Mouse (Mus musculus): ENCODE data around the gene Timd2. TPM values are rescaled to one million over a fixed set of nuclear protein-coding genes. Genes with fewer than 3 reads are reported as not detected.

The Timd2 gene
- polyA plus RNA-seq, 1 experiment from 2014 or later, result not detected

DNA sequence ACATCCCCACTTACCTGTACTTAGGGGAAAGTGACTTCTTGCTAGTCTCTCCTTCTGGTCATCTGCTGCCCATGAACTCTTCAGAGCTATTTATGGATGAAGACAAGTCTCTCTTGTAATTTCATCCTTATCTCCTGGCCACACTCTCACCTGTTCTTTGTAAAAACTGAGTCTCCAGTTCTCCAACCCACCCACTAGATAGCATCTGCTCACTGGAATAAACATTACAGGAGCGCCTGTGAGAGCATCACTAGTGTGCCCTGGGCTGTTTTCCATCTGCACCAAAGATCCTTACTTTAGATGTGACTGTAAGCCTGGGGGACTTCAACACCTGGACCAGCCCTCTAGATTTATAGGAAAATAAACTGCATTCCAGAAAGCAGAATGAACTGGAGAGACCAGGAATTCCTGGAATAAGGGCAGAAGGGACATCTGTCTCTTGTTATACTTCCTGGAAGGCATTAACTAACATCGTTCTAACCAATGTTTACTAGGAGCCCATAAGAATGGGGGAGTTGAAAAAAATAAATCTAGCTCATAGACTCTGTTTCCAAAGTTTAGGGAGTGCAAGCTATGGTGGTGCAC lies 77.6 kb downstream of the Timd2 start, which contains the start of gene Dppa1:
Dppa1 (minus strand) TSS at position 51 of the 585 bp plus-strand sequence.
- H3K36me3 ChIP-seq (ENCODE audit: inconsistent target), result no peaks in the 10 kb centered on the region
- H3K4me3 ChIP-seq (ENCODE audit: inconsistent target), result no peak within 1 kb of the TSS
- no peak within 1 kb of the TSS for H3K27ac ChIP-seq
- 82% methylated on average over 2 of the region's 2 CpGs for WGBS (ENCODE audit: missing documents)
- H3K79me2 ChIP-seq (ENCODE audit: inconsistent target), result no peaks in the 10 kb centered on the region

GRCm38 (mm10) chr11:46620414-46621168 lies 86.3 kb downstream of the Timd2 start:
- Histone ChIP-seq H3K27ac (no peak overlapping the region), H3K4me3 (ENCODE audit: inconsistent target) (no peak overlapping the region), H3K36me3 (ENCODE audit: inconsistent target) (no peaks in the 10 kb centered on the region), H3K79me2 (ENCODE audit: inconsistent target) (no peaks in the 10 kb centered on the region)
- WGBS (ENCODE audit: missing documents), result 46% methylated on average over 7 of the region's 7 CpGs

DNA sequence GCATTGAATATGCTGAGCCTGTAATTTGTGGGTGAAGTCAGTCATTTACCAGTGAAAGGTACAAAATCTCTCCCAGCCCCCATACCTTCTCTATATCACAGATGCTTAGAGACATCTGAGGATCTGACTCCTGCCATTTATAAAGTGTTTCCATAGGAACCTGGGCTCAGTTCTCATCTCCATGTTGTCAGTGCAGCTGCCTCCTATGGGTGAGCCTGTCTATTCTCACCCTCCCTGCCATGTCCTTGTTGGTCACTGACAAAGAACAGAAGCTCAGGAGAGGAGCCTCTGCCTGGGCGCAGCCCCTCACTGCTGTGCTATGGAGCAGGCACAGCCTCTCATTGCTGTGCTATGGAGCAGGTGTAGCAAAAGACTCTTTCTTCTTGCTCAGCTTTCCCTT lies 86.9 kb downstream of the Timd2 start:
- no peak overlapping the region for H3K4me3 ChIP-seq (ENCODE audit: inconsistent target)
- WGBS (ENCODE audit: missing documents), result 92% methylated on average over 1 of the region's 1 CpGs
- H3K36me3 ChIP-seq (ENCODE audit: inconsistent target), result no peaks in the 10 kb centered on the region
- no peak overlapping the region for H3K27ac ChIP-seq
- no peaks in the 10 kb centered on the region for H3K79me2 ChIP-seq (ENCODE audit: inconsistent target)

Other genes with a start within 250 kb of the Timd2 start
- not detected in 3 replicates for gene Gm12169, start 182.8 kb downstream of the Timd2 start, polyA plus RNA-seq (2018)
- not detected in 3 replicates for gene BC053393, start 135.5 kb downstream of the Timd2 start, polyA plus RNA-seq (2018)
- not detected in 3 replicates for gene Dppa1, start 77.8 kb downstream of the Timd2 start, polyA plus RNA-seq (2018)
- gene Havcr1, start 28.0 kb upstream of the Timd2 start, polyA plus RNA-seq (2018), result 0.32 TPM in 1 of 3 replicates, not detected in the others
- gene Timd4, start 103.7 kb upstream of the Timd2 start, polyA plus RNA-seq (2018), result 0.13 to 0.42 TPM (median 0.15 TPM) in 3 replicates

Data from macrophage (primary cell).